Mouse (Mus musculus): ENCODE data around the gene Ccdc180. TPM values are rescaled to one million over a fixed set of nuclear protein-coding genes. Genes with fewer than 3 reads are reported as not detected.

Ccdc180 gene
- total RNA-seq, 2 experiments from 2014 or later, result 0.10 to 0.25 TPM

DNA sequence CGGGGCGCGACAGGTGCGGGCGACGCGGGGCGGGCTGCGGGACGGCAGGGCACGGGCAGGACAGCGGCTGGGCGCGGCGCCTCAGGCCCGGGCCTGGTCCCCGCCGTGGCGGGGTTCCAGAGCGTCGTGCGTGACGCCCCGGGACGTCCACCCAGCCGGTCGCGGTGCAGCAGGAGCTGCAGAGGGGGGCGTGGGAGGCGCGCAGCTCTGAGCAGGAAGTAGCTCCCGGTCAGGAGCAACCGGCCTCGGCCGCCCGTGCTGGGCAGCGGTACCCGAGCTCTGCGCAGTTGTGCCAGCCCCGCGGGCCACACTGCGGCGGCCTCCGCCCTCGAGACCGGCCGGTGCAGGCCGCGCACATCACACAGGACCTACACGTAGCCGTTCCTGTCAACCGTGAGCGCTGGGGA is 82.3 kb downstream of the Ccdc180 start:
- DNase-seq, result no peak

DNA sequence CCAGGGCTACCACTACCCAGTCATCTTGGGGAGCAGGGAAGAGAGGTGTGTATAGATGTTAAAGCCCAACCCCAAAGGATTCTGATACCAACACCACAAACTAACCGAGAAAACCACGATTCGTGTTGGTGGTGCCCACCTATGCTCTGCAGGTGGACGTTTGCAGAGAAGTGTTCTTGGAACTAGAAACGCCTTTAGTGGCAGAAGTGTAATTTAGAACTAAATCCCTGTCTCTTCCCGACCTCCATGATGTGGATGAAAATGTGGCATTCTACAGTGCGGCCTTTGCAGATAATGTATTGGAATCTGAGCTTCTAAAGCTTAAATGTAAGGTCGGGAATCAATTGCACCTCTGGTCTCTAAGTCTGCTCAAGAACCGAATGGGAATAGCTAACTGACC is 82.8 kb downstream of the Ccdc180 start:
- no peak for DNase-seq

DNA sequence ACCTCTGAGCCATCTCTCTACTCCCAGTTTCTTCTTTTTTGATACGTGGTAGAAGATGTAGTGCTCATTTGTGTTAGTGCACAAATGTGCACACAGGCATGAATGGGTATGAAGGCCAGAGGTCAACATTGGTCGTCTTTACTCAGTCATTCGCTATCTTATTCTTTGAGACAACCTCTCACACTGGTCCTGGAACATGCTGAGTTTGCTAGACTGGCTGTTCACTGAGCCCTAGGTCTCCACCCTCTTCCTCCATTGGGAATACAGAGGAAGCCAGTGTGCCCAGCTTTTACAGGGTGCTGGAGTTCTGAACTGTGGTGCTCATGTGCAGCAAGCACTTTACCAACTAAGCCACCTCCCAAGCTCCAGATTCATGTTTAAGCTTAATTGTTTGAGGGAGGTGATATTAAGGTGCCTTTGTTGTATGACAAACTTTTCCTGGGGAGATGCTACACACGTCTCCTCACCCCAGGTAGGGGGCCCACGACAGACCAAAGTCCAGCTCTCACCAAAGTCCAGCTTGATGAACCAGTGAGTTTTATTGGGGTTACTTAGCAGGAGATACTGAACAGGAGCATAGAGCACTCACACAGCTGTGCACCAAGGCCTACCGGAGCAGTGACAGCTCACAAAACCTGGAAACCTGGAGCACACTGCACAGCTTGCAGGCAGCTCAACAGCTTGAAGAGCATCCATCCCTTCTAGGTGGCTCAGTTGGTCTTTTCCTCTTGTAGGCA is 87.0 kb downstream of the Ccdc180 start:
- no peak for DNase-seq

DNA sequence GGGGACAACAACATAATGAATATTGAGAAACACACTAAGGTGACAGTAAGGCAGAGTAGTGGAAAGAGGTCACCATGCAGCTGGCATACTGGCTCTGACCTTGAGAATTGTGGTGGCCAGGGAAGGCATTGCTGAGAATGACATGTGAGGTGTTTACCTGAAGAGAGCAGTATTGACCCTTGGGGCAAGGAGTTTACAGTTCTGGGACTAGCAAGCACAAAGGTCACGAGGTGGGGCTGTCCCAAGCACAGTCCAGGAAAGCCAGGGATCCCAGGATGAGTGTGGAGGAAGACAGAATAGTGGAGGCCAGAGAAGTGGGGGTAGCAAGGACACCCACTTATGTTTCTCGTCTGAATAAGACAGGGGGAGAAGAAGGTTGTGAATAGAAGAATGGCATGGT is 89.8 kb downstream of the Ccdc180 start:
- DNase-seq, result no peak

DNA sequence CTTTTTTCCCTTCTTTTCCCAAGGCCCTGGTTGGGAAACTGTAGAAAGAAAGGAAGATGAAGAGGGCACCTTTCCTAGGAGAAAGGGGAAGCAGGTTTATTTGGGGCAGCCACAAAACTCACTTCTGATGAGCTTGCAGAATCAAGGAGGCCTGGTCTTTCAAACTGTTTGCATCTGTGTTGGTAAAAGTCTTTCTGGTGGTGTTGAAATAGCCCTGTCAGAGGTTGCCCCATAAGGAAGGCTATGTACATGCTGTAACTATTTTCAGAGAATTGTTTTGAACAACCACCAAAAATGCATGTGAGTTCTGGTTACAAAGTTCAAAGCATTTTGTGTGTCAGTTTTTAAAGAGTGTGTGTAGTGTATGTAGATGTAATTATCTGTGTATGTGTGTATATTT is 91.0 kb downstream of the Ccdc180 start:
- no peak for DNase-seq

DNA sequence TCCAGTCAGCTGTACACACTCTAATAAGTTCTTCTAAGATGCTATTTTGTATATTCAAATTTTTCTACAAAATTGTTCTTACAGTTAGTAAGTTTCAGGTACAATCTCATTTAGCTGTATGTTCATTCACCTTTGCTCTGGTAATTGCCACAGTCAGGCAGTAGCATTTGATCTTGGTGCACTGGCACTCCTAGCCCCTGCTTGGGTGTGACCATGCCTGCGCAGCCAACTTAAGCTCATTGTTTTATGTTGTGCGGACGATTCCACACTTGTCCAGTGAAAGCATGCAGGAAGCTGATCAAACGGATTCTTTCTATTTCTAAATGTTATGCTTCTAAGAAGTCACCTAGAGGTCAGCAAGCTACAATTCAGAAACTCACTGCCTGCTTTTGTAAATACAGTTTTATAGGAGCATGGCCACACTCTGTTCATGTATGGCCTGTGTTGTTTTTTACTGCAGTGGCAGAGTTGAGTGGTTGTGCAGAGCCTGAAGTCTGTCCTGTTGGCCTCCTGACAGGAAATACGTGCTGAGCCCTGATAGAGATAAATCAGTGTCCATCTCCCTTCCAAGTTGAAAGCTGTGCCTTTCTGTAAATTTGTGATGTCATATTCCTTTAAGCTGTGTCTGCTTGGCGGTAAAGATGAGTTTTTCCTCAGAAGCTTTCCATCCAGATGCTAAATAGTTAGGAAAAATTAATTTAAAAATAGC is 100.5 kb downstream of the Ccdc180 start:
- no peak for DNase-seq

DNA sequence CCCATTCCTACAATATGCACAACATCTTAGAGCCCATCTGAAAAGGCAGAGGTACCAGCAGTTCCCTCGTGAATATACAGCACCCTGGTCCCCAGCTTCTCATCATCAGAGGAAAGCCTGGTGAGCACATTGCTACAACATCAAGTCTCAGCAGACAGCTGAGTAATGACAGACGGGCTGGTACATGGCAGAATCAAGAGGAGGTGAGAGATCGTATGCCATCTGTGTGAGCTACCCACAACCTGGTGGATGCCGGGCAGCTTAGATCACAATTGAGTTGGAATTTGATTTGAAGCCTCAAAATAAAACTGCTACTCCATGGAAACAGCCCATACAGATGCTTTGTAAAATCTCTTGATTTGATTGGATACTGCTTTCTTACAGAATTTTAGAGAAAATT is 108.4 kb downstream of the Ccdc180 start:
- peak; percentile 59 to 73 for DNase-seq

Other genes with a start within 250 kb of the Ccdc180 start
- 1 to 10 TPM; 8.1 to 8.7 TPM for gene Aldh1b1, start 91.3 kb upstream of the Ccdc180 start, total RNA-seq (2021)
- gene Igfbpl1, start 63.4 kb upstream of the Ccdc180 start, total RNA-seq (2021), result 1 to 10 TPM; 6.6 TPM
- not detected for gene Stra6l, start 41.6 kb upstream of the Ccdc180 start, total RNA-seq (2021)
- gene Tdrd7, start 75.0 kb downstream of the Ccdc180 start, total RNA-seq (2021), result 10 to 100 TPM; 25.7 to 26.0 TPM
- gene Tmod1, start 148.6 kb downstream of the Ccdc180 start, total RNA-seq (2021), result 10 to 100 TPM; 20.4 to 21.4 TPM
- gene Ncbp1, start 248.3 kb downstream of the Ccdc180 start, total RNA-seq (2021), result 10 to 100 TPM; 56.7 to 61.8 TPM
- gene Tstd2, start 248.4 kb downstream of the Ccdc180 start, total RNA-seq (2021), result 10 to 100 TPM; 17.8 to 19.4 TPM

Measured in layer of hippocampus, postnatal 36 days (tissue).